Mouse (Mus musculus): ENCODE data around the gene Fgfr2. TPM values are rescaled to one million over a fixed set of nuclear protein-coding genes. Genes with fewer than 3 reads are reported as not detected.

Gene Fgfr2
- total and polyA plus RNA-seq, 2 experiments from 2014 or later, result 17.1 to 47.6 TPM

DNA sequence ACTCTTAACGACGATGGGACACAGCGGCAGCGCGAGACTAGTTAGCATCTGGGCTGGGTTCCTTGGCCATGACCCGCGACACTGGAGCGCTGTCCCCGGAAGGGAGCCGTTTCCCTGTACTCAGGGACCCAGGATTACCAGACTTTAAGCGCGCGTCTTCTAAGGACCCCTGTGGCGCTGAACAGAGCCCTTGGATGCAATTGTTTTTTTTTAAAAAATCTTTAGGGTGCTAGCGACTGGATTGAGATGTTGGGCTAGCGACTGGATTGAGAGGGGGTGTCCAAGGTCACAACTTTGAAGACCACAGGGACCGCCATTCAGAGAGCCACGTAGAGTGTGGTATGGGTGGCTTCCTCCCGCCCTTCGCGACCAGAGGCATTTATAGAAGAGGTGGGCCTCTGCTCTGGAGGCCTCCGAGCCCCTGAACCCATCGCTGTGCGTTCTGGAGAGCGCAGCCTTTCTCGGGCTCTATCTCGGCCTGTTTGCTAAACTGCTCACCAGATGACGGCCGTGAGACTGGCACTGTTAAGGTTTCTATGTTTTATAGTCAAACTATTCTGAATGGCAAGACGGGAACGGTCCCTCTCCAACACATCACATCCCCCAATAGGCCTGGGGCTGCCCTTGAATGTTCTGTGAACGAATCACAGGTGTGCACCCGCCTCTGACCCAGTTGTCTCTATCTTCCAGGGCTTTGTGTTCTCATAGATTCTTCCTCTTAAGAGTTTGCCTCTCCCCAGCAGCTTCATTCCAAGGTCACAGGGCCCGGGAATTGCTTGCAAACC lies 1.7 kb upstream of the Fgfr2 start:
- no peaks in the 10 kb centered on the region for H3K9me3 ChIP-seq (ENCODE audit: low read length)
- ATAC-seq (no peak), DNase-seq (no peak)
- peaks cover 4% of the 10 kb centered on the region; the same call in 1 of the 2 replicates for H3K4me1 ChIP-seq (ENCODE audit: insufficient read depth)
- H3K4me2 ChIP-seq (ENCODE audit: low read depth), result peak overlapping the region; percentile 99
- 21% methylated on average over 34 of the region's 34 CpGs for WGBS
- peak overlapping the region; percentile 80 for H3K9ac ChIP-seq
- no peak for TF ChIP-seq CTCF (IDR thresholded peaks at IDR 0.05; ENCODE audit: low read depth)
- H3K36me3 ChIP-seq (ENCODE audit: insufficient read depth), result no peaks in the 10 kb centered on the region
- peak overlapping the region; percentile 79 for H3K4me3 ChIP-seq (ENCODE audit: low read depth, low read length)
- peak overlapping the region; percentile 89; the same call in 1 of the 2 replicates for H3K27ac ChIP-seq (ENCODE audit: low read depth, low read length)
- H3K27me3 ChIP-seq (ENCODE audit: insufficient read depth, low read length), result no peaks in the 10 kb centered on the region; the same call in 1 of the 2 replicates

DNA sequence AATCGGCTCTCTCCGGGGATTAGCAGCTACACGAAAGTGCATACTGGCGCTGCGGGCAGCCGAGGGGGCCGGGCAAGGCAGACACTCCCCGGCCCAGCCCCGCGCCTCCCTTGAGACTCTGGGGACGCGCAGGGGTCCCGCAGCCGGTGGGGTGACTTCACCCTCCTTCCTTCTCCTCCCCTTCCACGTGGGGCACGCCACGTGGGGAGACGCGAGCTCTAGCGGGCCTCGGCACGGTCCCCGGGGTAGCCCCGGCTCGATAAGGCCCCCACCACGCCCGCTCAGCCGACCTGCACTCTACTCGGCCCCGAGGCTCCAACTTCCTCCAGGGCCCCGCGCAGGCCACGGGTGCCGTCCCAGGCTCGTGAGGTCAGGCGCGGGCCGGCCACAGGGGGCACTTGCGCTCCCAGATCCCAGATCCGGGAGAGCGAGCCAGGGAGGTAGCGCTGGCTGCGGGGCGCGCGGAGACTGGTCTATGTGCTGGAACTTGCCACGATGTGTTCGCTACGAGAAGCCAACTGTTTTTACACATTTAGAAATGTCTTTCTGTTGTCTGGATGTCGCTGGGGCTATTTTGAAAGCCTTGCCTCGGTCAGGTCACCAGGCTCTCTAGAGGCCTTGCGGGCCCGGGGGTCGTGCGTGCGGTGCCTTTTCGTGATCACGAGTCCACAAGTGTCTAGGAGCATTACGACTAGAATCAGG lies 1.0 kb upstream of the Fgfr2 start, which contains the start of gene Ctbp2:
Ctbp2 (minus strand) TSS at position 356 of the 702 bp plus-strand sequence.
- DNase-seq, result peak; percentile 82
- TF ChIP-seq CTCF (IDR thresholded peaks at IDR 0.05; ENCODE audit: low read depth), result peak; percentile 63

DNA sequence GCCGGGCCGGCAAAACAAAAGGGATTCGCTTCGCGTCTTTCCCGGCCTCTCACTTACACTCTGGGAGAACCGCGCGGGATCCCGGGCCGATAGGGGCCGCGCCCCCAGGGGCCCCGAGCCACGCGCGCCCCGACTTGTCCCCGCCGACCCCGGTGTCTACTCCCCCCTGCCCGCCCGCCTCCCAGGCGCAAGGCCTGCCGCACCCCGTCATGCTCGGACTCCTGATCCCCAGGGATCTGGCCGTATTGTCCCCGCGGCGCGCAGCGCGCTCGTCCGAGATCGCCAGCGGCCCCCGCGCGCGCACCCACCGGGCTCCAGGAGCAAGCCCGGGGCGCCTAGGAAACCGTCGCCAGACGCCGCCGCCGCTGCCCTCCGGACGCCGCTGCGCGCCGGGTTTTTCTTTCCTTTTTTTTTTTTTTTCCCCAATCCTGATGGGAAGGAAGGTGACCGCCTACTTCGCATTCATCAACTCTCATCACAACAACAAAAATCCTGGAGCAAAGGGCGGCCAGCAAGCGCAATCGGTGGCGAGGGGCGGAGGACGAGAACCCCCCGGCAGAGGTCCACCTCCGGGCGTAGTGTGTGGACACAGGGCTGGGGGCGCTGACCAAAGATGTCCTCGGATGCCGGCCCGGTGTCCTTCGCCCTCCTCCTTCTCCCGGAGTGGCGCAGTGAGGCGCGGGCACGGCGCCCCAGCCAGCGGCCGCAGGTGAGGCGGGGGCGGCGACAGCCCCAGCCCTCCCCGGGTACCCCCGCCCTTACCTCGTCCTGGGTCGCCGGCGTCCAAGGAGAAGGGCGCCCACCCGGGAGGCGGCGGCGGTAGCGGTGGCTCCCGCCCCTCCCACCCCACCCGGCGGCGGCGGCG lies 539 bp downstream of the Fgfr2 start:
- DNase-seq (peak; percentile 43), ATAC-seq (peak; percentile 2; the same call in 1 of the 2 replicates)
- peaks cover 4% of the 10 kb centered on the region; the same call in 1 of the 2 replicates for H3K4me1 ChIP-seq (ENCODE audit: insufficient read depth)
- H3K4me3 ChIP-seq (ENCODE audit: low read depth, low read length), result peak overlapping the region; percentile 79
- H3K36me3 ChIP-seq (ENCODE audit: insufficient read depth), result no peaks in the 10 kb centered on the region
- H3K27me3 ChIP-seq (ENCODE audit: insufficient read depth, low read length), result no peaks in the 10 kb centered on the region; the same call in 1 of the 2 replicates
- TF ChIP-seq CTCF (IDR thresholded peaks at IDR 0.05; ENCODE audit: low read depth), result no peak
- H3K27ac ChIP-seq (ENCODE audit: low read depth, low read length), result peak overlapping the region; percentile 89
- WGBS, result under 1% methylated on average over 77 of the region's 102 CpGs
- H3K9me3 ChIP-seq (ENCODE audit: low read length), result no peaks in the 10 kb centered on the region
- peak overlapping the region; percentile 99 for H3K4me2 ChIP-seq (ENCODE audit: low read depth)
- H3K9ac ChIP-seq, result peak overlapping the region; percentile 80

More for the DNA sequence above, 1.0 kb upstream of the Fgfr2 start, which contains the start of gene Ctbp2:
- Histone ChIP-seq H3K4me2 (ENCODE audit: low read depth) (peak within 1 kb of the TSS; percentile 99), H3K4me1 (ENCODE audit: insufficient read depth) (peaks cover 4% of the 10 kb centered on the region; the same call in 1 of the 2 replicates), H3K9me3 (ENCODE audit: low read length) (no peaks in the 10 kb centered on the region), H3K4me3 (ENCODE audit: low read depth, low read length) (peak within 1 kb of the TSS; percentile 79), H3K36me3 (ENCODE audit: insufficient read depth) (no peaks in the 10 kb centered on the region), H3K27ac (ENCODE audit: low read depth, low read length) (peak within 1 kb of the TSS; percentile 89), H3K9ac (peak within 1 kb of the TSS; percentile 80), H3K27me3 (ENCODE audit: insufficient read depth, low read length) (no peaks in the 10 kb centered on the region; the same call in 1 of the 2 replicates)
- under 1% methylated on average over 59 of the region's 59 CpGs for WGBS
- ATAC-seq, result peak; percentile 83

DNA sequence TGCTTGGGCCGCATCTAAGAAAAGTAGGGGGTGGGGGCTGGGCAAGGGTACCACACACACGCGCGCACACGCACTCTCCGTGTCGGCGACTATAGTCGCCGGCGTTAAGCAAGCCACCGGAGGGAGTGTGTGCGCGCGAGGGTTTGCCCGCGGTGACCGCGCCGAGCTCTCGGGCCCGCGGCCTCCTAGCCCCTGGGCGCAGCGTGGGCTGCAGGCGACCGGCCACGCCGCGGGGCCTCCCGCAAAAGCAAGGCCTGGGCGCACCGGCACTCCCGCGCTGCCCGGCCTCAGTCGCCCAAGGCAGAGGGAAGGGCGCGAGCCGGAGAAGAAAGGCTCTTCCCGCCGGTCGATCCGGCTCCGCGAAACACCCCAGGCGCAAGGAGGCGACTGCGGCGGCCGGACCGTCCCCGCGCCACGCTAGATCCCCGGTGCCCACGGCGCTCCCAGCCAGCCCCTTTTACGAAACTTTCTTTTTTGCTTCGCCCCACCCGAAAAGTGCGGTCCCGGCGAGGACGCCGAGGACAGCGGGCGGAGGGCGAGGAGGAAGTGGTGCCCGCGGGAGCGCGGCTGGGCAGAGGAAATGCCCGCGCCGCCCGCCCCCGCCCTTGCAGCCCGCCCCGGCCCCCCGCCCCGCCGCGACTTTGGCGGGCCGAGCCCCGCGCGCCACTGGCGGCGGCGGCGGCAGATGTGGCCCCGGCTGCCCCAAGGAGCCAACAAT lies 1.3 kb downstream of the Fgfr2 start:
- DNase-seq, result peak; percentile 52
- H3K4me2 ChIP-seq (ENCODE audit: low read depth), result peak overlapping the region; percentile 99
- ATAC-seq, result peak; percentile 15; the same call in 1 of the 2 replicates
- peaks cover 4% of the 10 kb centered on the region; the same call in 1 of the 2 replicates for H3K4me1 ChIP-seq (ENCODE audit: insufficient read depth)
- no peaks in the 10 kb centered on the region for H3K36me3 ChIP-seq (ENCODE audit: insufficient read depth)
- WGBS, result 3% methylated on average over 71 of the region's 94 CpGs
- no peak for TF ChIP-seq CTCF (IDR thresholded peaks at IDR 0.05; ENCODE audit: low read depth)
- peak overlapping the region; percentile 89 for H3K27ac ChIP-seq (ENCODE audit: low read depth, low read length)
- no peaks in the 10 kb centered on the region for H3K9me3 ChIP-seq (ENCODE audit: low read length)
- H3K9ac ChIP-seq, result peak overlapping the region; percentile 80
- peak overlapping the region; percentile 79 for H3K4me3 ChIP-seq (ENCODE audit: low read depth, low read length)
- H3K27me3 ChIP-seq (ENCODE audit: insufficient read depth, low read length), result no peaks in the 10 kb centered on the region; the same call in 1 of the 2 replicates

DNA sequence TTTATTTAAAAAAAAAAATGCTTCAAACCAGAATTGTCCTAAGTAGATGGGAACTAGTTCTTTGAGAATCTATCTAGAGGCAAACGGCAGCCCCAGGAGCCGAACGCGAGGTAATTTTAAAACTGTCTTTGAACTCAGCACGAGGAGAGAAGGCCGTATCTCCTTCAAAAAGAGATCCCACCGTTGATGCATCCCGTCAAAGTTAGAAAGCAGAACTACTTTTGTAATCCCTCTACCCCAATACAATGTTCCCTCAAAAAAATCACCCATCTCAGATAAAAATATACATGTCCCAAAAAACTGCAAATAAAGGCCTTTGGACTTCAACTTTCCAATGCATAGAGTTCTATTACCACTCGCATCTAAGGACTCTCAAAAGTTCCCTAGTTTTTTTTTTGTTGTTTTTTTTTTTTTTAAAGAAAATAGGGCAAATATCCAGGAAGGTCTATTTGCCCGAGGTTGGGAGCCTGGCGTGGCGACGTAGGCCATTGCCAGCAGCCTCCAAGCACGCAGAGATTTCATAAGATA lies 2.0 kb downstream of the Fgfr2 start:
- Histone ChIP-seq H3K9me3 (ENCODE audit: low read length) (no peaks in the 10 kb centered on the region), H3K27me3 (ENCODE audit: insufficient read depth, low read length) (no peaks in the 10 kb centered on the region; the same call in 1 of the 2 replicates), H3K27ac (ENCODE audit: low read depth, low read length) (peak overlapping the region; percentile 89), H3K4me1 (ENCODE audit: insufficient read depth) (peaks cover 4% of the 10 kb centered on the region), H3K4me2 (ENCODE audit: low read depth) (peak overlapping the region; percentile 99), H3K4me3 (ENCODE audit: low read depth, low read length) (peak overlapping the region; percentile 79), H3K36me3 (ENCODE audit: insufficient read depth) (no peaks in the 10 kb centered on the region), H3K9ac (peak overlapping the region; percentile 80)
- ATAC-seq (no peak), DNase-seq (no peak)
- TF ChIP-seq CTCF (IDR thresholded peaks at IDR 0.05; ENCODE audit: low read depth), result no peak
- 3% methylated on average over 14 of the region's 14 CpGs for WGBS

All from forebrain, postnatal 0 days (tissue).